Mouse (Mus musculus): ENCODE results near the gene Cyp2b23.
"Not testable (repeated sequence)": the region's sequence is repeated elsewhere in the genome, so short reads cannot be mapped to it uniquely, and the experiment has no call there.

The Cyp2b23 gene

GRCm38 (mm10) chr7:26686337-26686736 lies at the start of gene Cyp2b23:
Cyp2b23 (minus strand) TSS chr7:26686437.
- in situ Hi-C loops (cut with MboI, MseI) = no loop called here

- in situ Hi-C loops (cut with MboI, MseI) = no loop called here
Observed at GRCm38 (mm10) chr7:26711061-26711460, 24.8 kb upstream of the Cyp2b23 start.

DNA sequence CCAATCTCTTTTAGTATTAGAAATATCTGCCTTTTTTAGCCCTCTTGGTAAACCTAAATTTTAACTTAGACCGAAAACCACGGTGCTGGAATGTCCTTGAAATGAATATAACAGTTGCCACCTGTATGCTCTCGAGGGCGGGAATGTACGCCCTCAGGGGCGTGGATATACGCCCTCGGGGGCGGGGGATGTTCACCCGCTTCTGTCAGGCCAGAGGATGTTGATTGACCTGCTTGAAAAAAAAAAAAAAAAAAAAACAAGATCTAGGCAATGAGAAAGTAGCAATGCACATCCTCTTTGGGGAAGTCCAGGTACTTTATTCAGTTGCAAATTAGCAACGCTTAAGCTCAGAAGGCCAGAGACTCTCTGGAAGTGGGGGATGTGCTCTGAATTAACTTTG lies 20.8 kb upstream of the Cyp2b23 start:
- in situ Hi-C loops (cut with MboI, MseI) = no loop called here

DNA sequence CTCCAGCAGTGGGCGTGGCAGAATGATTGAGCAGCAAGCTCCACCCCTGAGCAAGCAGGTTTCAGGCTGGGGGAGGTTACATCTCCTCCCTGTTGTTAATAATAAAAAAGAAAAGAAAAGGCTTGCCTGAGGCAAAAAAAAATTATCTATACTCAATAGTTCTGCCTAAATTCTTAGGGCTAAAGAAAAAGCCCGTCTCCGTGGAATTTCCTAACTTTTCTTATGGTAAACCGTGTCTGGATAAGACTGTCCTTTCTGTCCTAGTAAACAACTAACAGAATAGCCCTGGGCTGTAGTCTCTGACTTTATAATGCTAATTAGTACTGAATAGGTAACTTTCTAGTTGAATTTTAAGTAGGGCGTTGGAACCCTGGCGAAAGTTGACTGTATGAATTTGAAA lies 20.0 kb upstream of the Cyp2b23 start:
- in situ Hi-C loops (cut with MboI, MseI) = not testable (repeated sequence)

DNA sequence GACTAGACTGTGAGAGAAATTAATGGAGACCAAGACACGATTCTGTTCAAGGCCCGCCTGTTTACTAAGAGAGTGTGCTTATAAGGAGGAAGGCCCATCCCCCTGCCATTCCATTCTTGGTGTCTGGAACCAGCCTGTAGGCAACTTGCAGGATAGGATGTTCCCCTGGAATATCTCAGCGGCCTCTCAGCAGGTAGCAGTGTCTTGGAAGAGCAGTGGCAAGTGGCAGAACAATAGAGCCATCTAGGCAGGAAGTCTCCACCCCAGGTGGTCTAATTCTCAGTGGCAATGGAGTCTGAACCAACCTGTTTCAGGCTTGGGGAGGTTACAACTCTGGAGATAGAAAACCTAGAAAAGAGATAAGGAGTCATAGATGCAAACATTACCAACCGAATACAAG lies 13.9 kb upstream of the Cyp2b23 start:
- in situ Hi-C loops (cut with MboI, MseI) = no loop called here

DNA sequence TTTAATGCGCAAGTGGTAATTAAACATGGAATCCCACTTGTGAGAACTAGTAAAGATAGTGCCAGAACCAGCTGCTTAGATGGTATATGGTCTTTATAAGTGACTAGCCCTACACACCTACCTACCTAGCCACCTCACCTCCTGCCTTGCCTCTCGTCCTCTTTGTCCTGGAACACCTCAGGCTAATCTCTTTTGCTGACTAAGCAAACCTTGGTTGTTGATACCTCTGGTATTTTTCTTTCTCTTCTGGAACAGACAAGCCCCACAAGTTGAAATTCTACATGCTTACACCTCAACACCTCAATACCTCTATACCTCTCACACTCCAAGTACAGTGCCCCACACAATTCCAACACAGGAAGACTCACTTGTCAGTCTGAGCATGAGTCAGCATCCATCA lies 524 bp downstream of the Cyp2b23 start:
- in situ Hi-C loops (cut with MboI, MseI) = no loop called here

DNA sequence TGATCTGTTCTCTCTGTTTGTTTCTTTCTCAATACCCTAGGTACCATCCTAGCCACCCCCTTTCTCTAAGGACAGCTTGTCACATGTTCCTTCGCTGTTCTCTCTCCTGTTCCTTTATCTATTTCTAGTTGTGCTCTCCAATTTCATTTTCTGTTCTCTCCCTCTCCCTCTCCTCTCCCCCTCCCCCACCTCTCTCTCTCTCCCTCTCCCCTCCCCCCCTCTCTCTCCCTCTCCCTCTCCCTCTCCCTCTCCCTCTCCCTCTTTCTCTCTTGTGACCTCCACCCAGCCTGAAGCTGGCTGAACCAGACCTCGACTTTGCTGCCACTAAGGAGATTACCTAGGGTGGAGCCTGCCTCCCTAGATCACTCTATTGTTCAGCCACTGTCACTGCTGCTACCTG lies 18.8 kb downstream of the Cyp2b23 start:
- in situ Hi-C loops (cut with MboI, MseI) = not testable (repeated sequence)

GRCm38 (mm10) chr7:26666011-26666410 lies 20.2 kb downstream of the Cyp2b23 start:
- in situ Hi-C loops (cut with MboI, MseI) = no loop called here

GRCm38 (mm10) chr7:26618364-26618763 lies 67.9 kb downstream of the Cyp2b23 start, which contains the start of gene Vmn1r185:
Vmn1r185 (minus strand) TSS chr7:26618464.
- in situ Hi-C loops (cut with MboI, MseI) = not testable (repeated sequence)

All from regulatory T cell (primary cell).